Mouse (Mus musculus): ENCODE results near the gene Card10. TPM values are rescaled to one million over a fixed set of nuclear protein-coding genes. Genes with fewer than 3 reads are reported as not detected.

Card10 gene
- total RNA-seq (2023), result 0.13 to 0.20 TPM (median 0.18 TPM) in 3 of 4 replicates, not detected in the other

GRCm38 (mm10) chr15:78802776-78803391 lies at the start of gene Card10:
Gene Card10, minus strand, starts transcription at chr15:78803042.

GRCm38 (mm10) chr15:78842371-78843163 lies 39.7 kb upstream of the Card10 start, which contains the start of gene Cdc42ep1:
Gene Cdc42ep1, plus strand, starts transcription at chr15:78842624.

GRCm38 (mm10) chr15:78773290-78773729 lies 29.5 kb downstream of the Card10 start, which contains the start of gene Mfng:
Gene Mfng, minus strand, starts transcription at chr15:78773475.

Other genes with a start within 250 kb of the Card10 start
- gene Rac2, start 230.3 kb downstream of the Card10 start, total RNA-seq (2023), result 761 to 837 TPM (median 813 TPM) in 4 replicates
- gene Cyth4, start 206.0 kb downstream of the Card10 start, total RNA-seq (2023), result 157 to 169 TPM (median 159 TPM) in 4 replicates
- 0.12 to 0.16 TPM in 2 of 4 replicates, not detected in the others for gene Elfn2, start 84.3 kb downstream of the Card10 start, total RNA-seq (2023)
- gene Mfng, start 29.6 kb downstream of the Card10 start, total RNA-seq (2023), result 72.8 to 82.9 TPM (median 76.0 TPM) in 4 replicates
- not detected in 4 replicates for gene Cdc42ep1, start 39.6 kb upstream of the Card10 start, total RNA-seq (2023)
- gene Lgals2, start 52.5 kb upstream of the Card10 start, total RNA-seq (2023), result not detected in 4 replicates
- 73.8 to 85.1 TPM (median 82.1 TPM) in 4 replicates for gene Gga1, start 74.1 kb upstream of the Card10 start, total RNA-seq (2023)
- not detected in 4 replicates for gene Gm49510, start 96.6 kb upstream of the Card10 start, total RNA-seq (2023)
- gene Sh3bp1, start 96.7 kb upstream of the Card10 start, total RNA-seq (2023), result 64.4 to 69.8 TPM (median 65.2 TPM) in 4 replicates
- gene Pdxp, start 110.9 kb upstream of the Card10 start, total RNA-seq (2023), result 8.1 to 9.7 TPM (median 9.1 TPM) in 4 replicates
- gene Lgals1, start 123.7 kb upstream of the Card10 start, total RNA-seq (2023), result 7.6 to 13.9 TPM (median 10.2 TPM) in 4 replicates
- 39.4 to 43.0 TPM (median 41.7 TPM) in 4 replicates for gene Nol12, start 131.9 kb upstream of the Card10 start, total RNA-seq (2023)
- 44.3 to 52.7 TPM (median 47.1 TPM) in 4 replicates for gene Triobp, start 144.7 kb upstream of the Card10 start, total RNA-seq (2023)
- 2.6 to 4.8 TPM (median 3.2 TPM) in 4 replicates for gene H1f0, start 225.4 kb upstream of the Card10 start, total RNA-seq (2023)
- gene Galr3, start 238.8 kb upstream of the Card10 start, total RNA-seq (2023), result not detected in 4 replicates